Mouse (Mus musculus): ENCODE results near the gene Catip.

GRCm38 (mm10) chr1:74352532-74353096 is 9.3 kb upstream of the Catip start:
- no peak for TF ChIP-seq CTCF (IDR thresholded peaks at IDR 0.05; ENCODE audit: extremely low read depth, insufficient read length, insufficient replicate concordance, low read depth, low read length)
- no peak for TF ChIP-seq POLR2A (IDR thresholded peaks at IDR 0.05; ENCODE audit: low read depth, low read length)
